Mouse (Mus musculus): Measurements from ENCODE around the gene Exosc8.

- TF ChIP-seq POLR2A (IDR thresholded peaks at IDR 0.05; ENCODE audit: low read depth, low read length) (no peak), CTCF (IDR thresholded peaks at IDR 0.05; ENCODE audit: extremely low read depth, insufficient read depth, insufficient read length, insufficient replicate concordance) (no peak)
These were observed 38.4 kb upstream of the Exosc8 start for GRCm38 (mm10) chr3:54773613-54774012.

Measured in spleen, adult 2 months (tissue).